Mouse (Mus musculus): ENCODE measurements around the gene Lysmd4.

GRCm38 (mm10) chr7:67207701-67208100 is 14.6 kb upstream of the Lysmd4 start:
- TF ChIP-seq CTCF (IDR thresholded peaks at IDR 0.05; ENCODE audit: low read depth) (no peak), EP300 (IDR thresholded peaks at IDR 0.05; ENCODE audit: low read depth) (no peak)

All from liver, postnatal 0 days (tissue).